Comparison of ENCODE assay signal across 29 mouse cellular contexts in the genomic region with DNA sequence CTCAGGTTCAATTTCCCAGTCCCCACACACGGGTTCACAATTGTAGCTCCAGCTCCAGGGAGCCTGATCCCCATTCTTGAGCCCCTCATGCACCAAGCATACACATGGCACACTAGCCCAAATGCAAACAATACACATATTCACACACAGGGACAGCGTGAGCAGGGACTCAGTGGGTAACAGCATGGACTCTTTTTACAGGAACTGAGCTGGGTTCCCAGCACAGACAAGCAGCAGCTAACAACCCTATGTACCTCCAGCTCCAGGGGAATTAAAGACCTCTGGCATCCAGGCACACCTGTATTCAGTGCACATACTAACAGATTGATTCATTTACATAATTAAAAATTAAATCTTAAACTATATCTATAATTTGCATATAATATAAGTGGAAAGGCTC. TPM values are rescaled to one million over a fixed set of nuclear protein-coding genes. Genes with fewer than 3 reads are reported as not detected.
DNase-seq lines count a peak whose midpoint lies in the region; ATAC-seq and TF ChIP-seq lines count a peak whose summit lies in the region.
"Had no signal": no experiment of that assay in that cellular context is flagged by ENCODE, and none has a peak within 500 bp of the region (broad histone marks: within the 10 kb centered on the region; RNA-seq: fewer than 3 reads in every experiment).

No protein-coding gene starts in this region.

- peak; percentile 50 for DNase-seq in forebrain, embryonic 11.5 days (ENCODE audit: low spot score)
- DNase-seq in heart, adult 9 months (ENCODE audit: low spot score in 2 of 2), result no peak
- no peak for DNase-seq in hindbrain, embryonic 14.5 days (ENCODE audit: low spot score)
- DNase-seq in hindbrain, embryonic 10.5 days (ENCODE audit: low spot score), result no peak
- DNase-seq in midbrain, postnatal 0 days (ENCODE audit: low spot score), result no peak
- DNase-seq in midbrain, embryonic 11.5 days (ENCODE audit: low spot score, missing footprints), result no peak
- DNase-seq: adrenal gland, adult 8-10 months; cerebellum, adult 2 months; cerebellum, postnatal 14 days; forebrain, postnatal 0 days; gastrocnemius, postnatal 10 days; heart, postnatal 36 days; kidney, adult 18-20 months; kidney, postnatal 25 days; liver; lung, adult 2 months; lung, postnatal 10 days; thymus, adult 2 months; thymus, postnatal 36 days had no signal

- ATAC-seq in forebrain, embryonic 11.5 days (replicated peaks; ENCODE audit: low FRiP score), result no peak
- ATAC-seq in forebrain, embryonic 15.5 days (replicated peaks), result no peak; the same call in 1 of the 2 replicates
- ATAC-seq in heart, embryonic 13.5 days (ENCODE audit: extremely low read depth, insufficient number of reproducible peaks, low FRiP score, low TSS enrichment), result no peak
- ATAC-seq in hindbrain, embryonic 14.5 days (ENCODE audit: low FRiP score), result no peak
- no peak for ATAC-seq in midbrain, postnatal 0 days (ENCODE audit: low FRiP score)
- ATAC-seq in midbrain, embryonic 11.5 days (ENCODE audit: low FRiP score), result no peak
- ATAC-seq: forebrain, postnatal 0 days; midbrain, embryonic 15.5 days had no signal

- WGBS in forebrain, embryonic 11.5 days, result 55% methylated on average over 2 of the region's 2 CpGs
- 20% methylated on average over 2 of the region's 2 CpGs for WGBS in forebrain, embryonic 15.5 days
- 60% methylated on average over 2 of the region's 2 CpGs for WGBS in heart, embryonic 13.5 days
- 44% methylated on average over 2 of the region's 2 CpGs for WGBS in hindbrain, embryonic 14.5 days
- 79% methylated on average over 2 of the region's 2 CpGs for WGBS in hindbrain, embryonic 10.5 days
- 42% methylated on average over 2 of the region's 2 CpGs for WGBS in midbrain, postnatal 0 days
- WGBS in midbrain, embryonic 11.5 days, result 61% methylated on average over 2 of the region's 2 CpGs

- H3K9me3 ChIP-seq in forebrain, embryonic 11.5 days (ENCODE audit: control insufficient read depth, low read length), result no peaks in the 10 kb centered on the region
- H3K9me3 ChIP-seq in forebrain, embryonic 15.5 days, result no peaks in the 10 kb centered on the region
- H3K9me3 ChIP-seq in heart, embryonic 13.5 days, result no peaks in the 10 kb centered on the region
- H3K9me3 ChIP-seq in hindbrain, embryonic 14.5 days (ENCODE audit: control insufficient read depth, low read length), result no peaks in the 10 kb centered on the region
- no peaks in the 10 kb centered on the region for H3K9me3 ChIP-seq in hindbrain, embryonic 10.5 days
- H3K9me3 ChIP-seq in midbrain, postnatal 0 days (ENCODE audit: low read length), result no peaks in the 10 kb centered on the region
- H3K9me3 ChIP-seq in midbrain, embryonic 11.5 days (ENCODE audit: control insufficient read depth, low read length), result no peaks in the 10 kb centered on the region
- H3K9me3 ChIP-seq: kidney, embryonic 15.5 days; midbrain, embryonic 15.5 days; neural tube, embryonic 13.5 days had no signal

- no peaks in the 10 kb centered on the region for H3K27me3 ChIP-seq in forebrain, embryonic 11.5 days (ENCODE audit: control insufficient read depth, insufficient read depth, low read length)
- H3K27me3 ChIP-seq in forebrain, embryonic 15.5 days, result no peaks in the 10 kb centered on the region
- no peaks in the 10 kb centered on the region for H3K27me3 ChIP-seq in heart, embryonic 13.5 days (replicated peaks)
- H3K27me3 ChIP-seq in hindbrain, embryonic 14.5 days (ENCODE audit: control insufficient read depth, insufficient read depth, low read length), result no peaks in the 10 kb centered on the region
- H3K27me3 ChIP-seq in hindbrain, embryonic 10.5 days (ENCODE audit: insufficient read depth, poor library complexity, severe bottlenecking), result no peaks in the 10 kb centered on the region
- no peaks in the 10 kb centered on the region for H3K27me3 ChIP-seq in midbrain, postnatal 0 days (ENCODE audit: insufficient read depth, low read length)
- no peaks in the 10 kb centered on the region for H3K27me3 ChIP-seq in midbrain, embryonic 11.5 days (ENCODE audit: control insufficient read depth, insufficient read depth, low read length)
- H3K27me3 ChIP-seq: CH12.LX; kidney, embryonic 15.5 days; midbrain, embryonic 15.5 days; neural tube, embryonic 13.5 days had no signal

- H3K4me1 ChIP-seq in forebrain, embryonic 11.5 days (replicated peaks; ENCODE audit: control insufficient read depth, insufficient read depth, low read length), result no peaks in the 10 kb centered on the region
- H3K4me1 ChIP-seq in forebrain, embryonic 15.5 days, result peaks cover 35% of the 10 kb centered on the region
- peaks cover 56% of the 10 kb centered on the region for H3K4me1 ChIP-seq in heart, embryonic 13.5 days
- peaks cover 12% of the 10 kb centered on the region for H3K4me1 ChIP-seq in hindbrain, embryonic 14.5 days (replicated peaks; ENCODE audit: control insufficient read depth, insufficient read depth, low read length)
- peaks cover 16% of the 10 kb centered on the region; the same call in 1 of the 2 replicates for H3K4me1 ChIP-seq in hindbrain, embryonic 10.5 days (replicated peaks)
- H3K4me1 ChIP-seq in midbrain, postnatal 0 days (ENCODE audit: insufficient read depth, low read length), result peaks cover 3% of the 10 kb centered on the region; the same call in 1 of the 2 replicates
- H3K4me1 ChIP-seq in midbrain, embryonic 11.5 days (ENCODE audit: control insufficient read depth, insufficient read depth, low read length), result peaks cover 2% of the 10 kb centered on the region; the same call in 1 of the 2 replicates

- H3K4me3 ChIP-seq in forebrain, embryonic 11.5 days (ENCODE audit: low read depth, low read length), result no peak overlapping the region
- H3K4me3 ChIP-seq in forebrain, embryonic 15.5 days, result no peak overlapping the region
- H3K4me3 ChIP-seq in heart, embryonic 13.5 days, result no peak overlapping the region
- no peak overlapping the region for H3K4me3 ChIP-seq in hindbrain, embryonic 14.5 days (replicated peaks; ENCODE audit: low read length)
- H3K4me3 ChIP-seq in hindbrain, embryonic 10.5 days, result no peak overlapping the region
- H3K4me3 ChIP-seq in midbrain, postnatal 0 days (ENCODE audit: low read depth, low read length), result no peak overlapping the region
- H3K4me3 ChIP-seq in midbrain, embryonic 11.5 days (ENCODE audit: low read depth, low read length), result no peak overlapping the region
- H3K4me3 ChIP-seq: erythroblast, embryonic 14.5 days; kidney, embryonic 15.5 days; midbrain, embryonic 15.5 days; myocyte; neural tube, embryonic 13.5 days had no signal

- H3K36me3 ChIP-seq in forebrain, embryonic 11.5 days (ENCODE audit: control insufficient read depth, insufficient read depth, low read length), result no peaks in the 10 kb centered on the region
- no peaks in the 10 kb centered on the region for H3K36me3 ChIP-seq in forebrain, embryonic 15.5 days
- H3K36me3 ChIP-seq in heart, embryonic 13.5 days, result peaks cover 17% of the 10 kb centered on the region
- peaks cover 6% of the 10 kb centered on the region; the same call in 1 of the 2 replicates for H3K36me3 ChIP-seq in hindbrain, embryonic 14.5 days (replicated peaks; ENCODE audit: control insufficient read depth, insufficient read depth)
- H3K36me3 ChIP-seq in hindbrain, embryonic 10.5 days, result peaks cover 23% of the 10 kb centered on the region
- H3K36me3 ChIP-seq in midbrain, postnatal 0 days (ENCODE audit: insufficient read depth, low read length), result no peaks in the 10 kb centered on the region
- no peaks in the 10 kb centered on the region for H3K36me3 ChIP-seq in midbrain, embryonic 11.5 days (ENCODE audit: control insufficient read depth, insufficient read depth, low read length)
- H3K36me3 ChIP-seq: midbrain, embryonic 15.5 days had no signal

- H3K4me2 ChIP-seq in forebrain, embryonic 11.5 days (ENCODE audit: low read depth, low read length, severe bottlenecking), result no peak overlapping the region
- H3K4me2 ChIP-seq in forebrain, embryonic 15.5 days (replicated peaks), result no peak overlapping the region
- H3K4me2 ChIP-seq in heart, embryonic 13.5 days, result peak overlapping the region; percentile 31
- H3K4me2 ChIP-seq in hindbrain, embryonic 14.5 days (replicated peaks), result 0 out of 2 replicates have a peak overlapping the region, but pooled peaks have one; percentile 3
- peak overlapping the region; percentile 12; the same call in 1 of the 2 replicates for H3K4me2 ChIP-seq in midbrain, postnatal 0 days (ENCODE audit: low read depth, low read length, poor library complexity, severe bottlenecking)
- no peak overlapping the region for H3K4me2 ChIP-seq in midbrain, embryonic 11.5 days
- H3K4me2 ChIP-seq: kidney, embryonic 15.5 days; midbrain, embryonic 15.5 days; neural tube, embryonic 13.5 days had no signal

- TF ChIP-seq CTCF in midbrain, postnatal 0 days (IDR thresholded peaks at IDR 0.05), result no peak

- H3K9ac ChIP-seq in forebrain, embryonic 11.5 days (ENCODE audit: low read length), result no peak overlapping the region
- no peak overlapping the region for H3K9ac ChIP-seq in forebrain, embryonic 15.5 days (replicated peaks)
- peak overlapping the region; percentile 37; the same call in 1 of the 2 replicates for H3K9ac ChIP-seq in heart, embryonic 13.5 days
- no peak overlapping the region for H3K9ac ChIP-seq in hindbrain, embryonic 14.5 days
- no peak overlapping the region for H3K9ac ChIP-seq in midbrain, postnatal 0 days (replicated peaks; ENCODE audit: low read length, poor library complexity, severe bottlenecking)
- no peak overlapping the region for H3K9ac ChIP-seq in midbrain, embryonic 11.5 days (ENCODE audit: low read length)
- H3K9ac ChIP-seq: forebrain, postnatal 0 days; kidney, embryonic 15.5 days; liver, embryonic 14.5 days; midbrain, embryonic 15.5 days; neural tube, embryonic 13.5 days had no signal

- H3K27ac ChIP-seq in forebrain, embryonic 11.5 days (ENCODE audit: low read depth, low read length), result no peak overlapping the region
- H3K27ac ChIP-seq in forebrain, embryonic 15.5 days (replicated peaks), result no peak overlapping the region
- no peak overlapping the region for H3K27ac ChIP-seq in heart, embryonic 13.5 days (replicated peaks)
- no peak overlapping the region for H3K27ac ChIP-seq in hindbrain, embryonic 14.5 days
- no peak overlapping the region for H3K27ac ChIP-seq in hindbrain, embryonic 10.5 days
- H3K27ac ChIP-seq in midbrain, postnatal 0 days (ENCODE audit: low read depth, low read length), result no peak overlapping the region
- no peak overlapping the region for H3K27ac ChIP-seq in midbrain, embryonic 11.5 days (ENCODE audit: low read depth, low read length)
- H3K27ac ChIP-seq: kidney, embryonic 15.5 days; liver, embryonic 14.5 days; macrophage; midbrain, embryonic 15.5 days; neural tube, embryonic 13.5 days had no signal

RNA-seq across cellular contexts. Expression of gene Qk, which starts 34.9 kb away (rescaled TPM):
- polyA plus RNA-seq in forebrain, embryonic 11.5 days (2014; fragmentation: Nextera tagmentation; extraction: Ambion mirVana), result 64.6 and 66.1 TPM in 2 replicates
- polyA plus RNA-seq in forebrain, embryonic 15.5 days (2015; fragmentation: Nextera tagmentation; extraction: Ambion mirVana), result 45.4 and 45.5 TPM in 2 replicates
- polyA plus RNA-seq in heart, embryonic 13.5 days (2015; fragmentation: Nextera tagmentation; extraction: Ambion mirVana), result 32.9 and 37.0 TPM in 2 replicates
- polyA plus RNA-seq in hindbrain, embryonic 14.5 days (2014; fragmentation: Nextera tagmentation; extraction: Ambion mirVana), result 59.4 and 63.8 TPM in 2 replicates
- polyA plus RNA-seq in hindbrain, embryonic 10.5 days (2016; fragmentation: Nextera tagmentation; extraction: Ambion mirVana), result 34.6 and 41.4 TPM in 2 replicates
- 293 and 297 TPM in 2 replicates for total RNA-seq in midbrain, postnatal 0 days (2014; rRNA removed)
- polyA plus RNA-seq in midbrain, postnatal 0 days (2015; fragmentation: Nextera tagmentation; extraction: Ambion mirVana), result 43.3 and 47.4 TPM in 2 replicates
- 63.2 and 73.7 TPM in 2 replicates for polyA plus RNA-seq in midbrain, embryonic 11.5 days (2014; fragmentation: Nextera tagmentation; extraction: Ambion mirVana)

Comparison
In these comparisons a context has a peak if more than half of its experiments do, and no peak if none do; other contexts are left out.
1. H3K4me2 ChIP-seq: peak in heart, embryonic 13.5 days (single experiment), hindbrain, embryonic 14.5 days (single experiment) and midbrain, postnatal 0 days (single experiment); none in forebrain, embryonic 11.5 days (single experiment), forebrain, embryonic 15.5 days (single experiment) and midbrain, embryonic 11.5 days (single experiment).